Mouse (Mus musculus) forebrain, embryonic 11.5 days (tissue): ENCODE data around the gene Lmln. TPM values are rescaled to one million over a fixed set of nuclear protein-coding genes. Genes with fewer than 3 reads are reported as not detected.
"Not testable (repeated sequence)": the region's sequence is repeated elsewhere in the genome, so short reads cannot be mapped to it uniquely, and the experiment has no call there.

Experiments used
- ATAC-seq: fragments of 200-750 bp; cut with Nextera tagmentation; replicated peaks from 2 replicates; pipeline ENCODE4 v1.8.0; 2017; ENCODE audit warnings: moderate TSS enrichment; ENCODE audit not compliant: low FRiP score
- DNase-seq: peaks from one replicate; pipeline ENCODE4 v3.0.0-alpha.2; 2017; ENCODE audit warnings: low spot score
- H3K27ac ChIP-seq: fragments of 300-500 bp; sonication (generic); 2 replicates; pipeline ENCODE4 v1.5.1; 2014; ENCODE audit warnings: low read depth, low read length
- H3K27me3 ChIP-seq: fragments of 300-500 bp; sonication (generic); 2 replicates; pipeline ENCODE4 v1.6.1; 2014; ENCODE audit warnings: mild to moderate bottlenecking, low read length, mixed read lengths; ENCODE audit not compliant: control insufficient read depth, insufficient read depth
- H3K36me3 ChIP-seq: fragments of 300-500 bp; sonication (generic); 2 replicates; pipeline ENCODE4 v1.6.1; 2014; ENCODE audit warnings: mild to moderate bottlenecking, low read length, moderate library complexity, mixed read lengths; ENCODE audit not compliant: control insufficient read depth, insufficient read depth
- H3K4me1 ChIP-seq: fragments of 300-500 bp; sonication (generic); replicated peaks from 2 replicates; pipeline ENCODE4 v1.6.1; 2014; ENCODE audit warnings: low read length, mixed read lengths; ENCODE audit not compliant: control insufficient read depth, insufficient read depth
- H3K4me2 ChIP-seq: fragments of 300-500 bp; sonication (generic); 2 replicates; pipeline ENCODE4 v1.6.1; 2014; ENCODE audit warnings: low read depth, mild to moderate bottlenecking, low read length, moderate library complexity, mixed read lengths; ENCODE audit not compliant: severe bottlenecking
- H3K4me3 ChIP-seq: fragments of 300-500 bp; sonication (generic); 2 replicates; pipeline ENCODE4 v1.5.1; 2014; ENCODE audit warnings: low read depth, low read length
- H3K9ac ChIP-seq: fragments of 300-500 bp; sonication (generic); 2 replicates; pipeline ENCODE4 v1.6.1; 2014; ENCODE audit warnings: low read length
- H3K9me3 ChIP-seq: fragments of 300-500 bp; sonication (generic); 2 replicates; pipeline ENCODE4 v1.6.1; 2016; ENCODE audit warnings: low read length, mixed read lengths; ENCODE audit not compliant: control insufficient read depth
- WGBS: fragments of 180-500 bp; shearing (Covaris S2); extraction: QIAGEN DNeasy Blood & Tissue Kit; methylation state at CpG from one replicate; pipeline ENCODE4 v1.1.7; 2014; 5-methylcytosine and 5-hydroxymethylcytosine counted together
- polyA plus RNA-seq: library from polyadenylated mRNA; unstranded; fragments of >200 nt; fragmentation: Nextera tagmentation; extraction: Ambion mirVana; gene quantifications from 2 replicates; pipeline ENCODE4 v1.2.1, GENCODE M21; 2014

Gene Lmln
- polyA plus RNA-seq, 1 experiment from 2014 or later = 4.5 TPM

- no peak overlapping the region for H3K27ac ChIP-seq
- peaks cover 3% of the 10 kb centered on the region for H3K4me1 ChIP-seq
- H3K4me2 ChIP-seq = no peak overlapping the region
- H3K27me3 ChIP-seq = no peaks in the 10 kb centered on the region
- no peak overlapping the region for H3K4me3 ChIP-seq
- no peak for DNase-seq
- WGBS = 79% methylated on average over 5 of the region's 5 CpGs
- no peaks in the 10 kb centered on the region for H3K9me3 ChIP-seq
- no peak for ATAC-seq
- H3K36me3 ChIP-seq = no peaks in the 10 kb centered on the region; the same call in 1 of the 2 replicates
- H3K9ac ChIP-seq = no peak overlapping the region
These were observed 9.2 kb upstream of the Lmln start for GRCm38 (mm10) chr16:33053141-33053540.

- H3K27me3 ChIP-seq, H3K36me3 ChIP-seq, H3K9me3 ChIP-seq, H3K27ac ChIP-seq, DNase-seq, H3K4me1 ChIP-seq, H3K9ac ChIP-seq, H3K4me3 ChIP-seq, ATAC-seq, H3K4me2 ChIP-seq: not testable (repeated sequence)
- WGBS = 86% methylated on average over 2 of the region's 2 CpGs
These were observed 7.4 kb upstream of the Lmln start for GRCm38 (mm10) chr16:33054927-33055326.

GRCm38 (mm10) chr16:33055655-33056054 lies 6.7 kb upstream of the Lmln start:
- H3K36me3 ChIP-seq = peaks cover 8% of the 10 kb centered on the region; the same call in 1 of the 2 replicates
- 26% methylated on average over 10 of the region's 10 CpGs for WGBS

GRCm38 (mm10) chr16:33056095-33056785 lies 6.1 kb upstream of the Lmln start, which contains the start of the genes Iqcg and Rpl35a:
TSS of gene Iqcg (minus strand) at chr16:33056218.
TSS of gene Rpl35a (plus strand) at chr16:33056453.
- Histone ChIP-seq H3K27me3 (no peaks in the 10 kb centered on the region), H3K4me2 (peak within 1 kb of the TSS; percentile 77), H3K9me3 (no peaks in the 10 kb centered on the region), H3K36me3 (peaks cover 8% of the 10 kb centered on the region; the same call in 1 of the 2 replicates), H3K27ac (peak within 1 kb of the TSS; percentile 85), H3K4me1 (peaks cover 5% of the 10 kb centered on the region), H3K4me3 (peak within 1 kb of the TSS; percentile 98), H3K9ac (peak within 1 kb of the TSS; percentile 98)
- ATAC-seq (peak; percentile 92), DNase-seq (peak; percentile 94)
- WGBS = under 1% methylated on average over 47 of the region's 47 CpGs

More at GRCm38 (mm10) chr16:33055655-33056054, 6.7 kb upstream of the Lmln start:
- no peak overlapping the region for H3K27ac ChIP-seq
- no peaks in the 10 kb centered on the region for H3K27me3 ChIP-seq
- no peak; the same call in 1 of the 2 replicates for ATAC-seq
- H3K9me3 ChIP-seq = no peaks in the 10 kb centered on the region
- peaks cover 5% of the 10 kb centered on the region for H3K4me1 ChIP-seq
- peak overlapping the region; percentile 77 for H3K4me2 ChIP-seq
- H3K4me3 ChIP-seq = peak overlapping the region; percentile 98
- peak overlapping the region; percentile 45; the same call in 1 of the 2 replicates for H3K9ac ChIP-seq
- no peak for DNase-seq

GRCm38 (mm10) chr16:33056786-33057185 lies 5.5 kb upstream of the Lmln start:
- Histone ChIP-seq H3K27ac (peak overlapping the region; percentile 85), H3K36me3 (peaks cover 8% of the 10 kb centered on the region; the same call in 1 of the 2 replicates), H3K9ac (peak overlapping the region; percentile 98), H3K4me1 (peaks cover 6% of the 10 kb centered on the region), H3K4me2 (peak overlapping the region; percentile 77), H3K9me3 (no peaks in the 10 kb centered on the region), H3K4me3 (peak overlapping the region; percentile 98), H3K27me3 (no peaks in the 10 kb centered on the region)
- ATAC-seq (no peak), DNase-seq (no peak)
- WGBS = under 1% methylated on average over 24 of the region's 24 CpGs

GRCm38 (mm10) chr16:33058033-33058432 lies 4.3 kb upstream of the Lmln start:
- 90% methylated on average over 16 of the region's 16 CpGs for WGBS
- no peaks in the 10 kb centered on the region for H3K27me3 ChIP-seq
- no peaks in the 10 kb centered on the region for H3K9me3 ChIP-seq
- H3K4me1 ChIP-seq = peaks cover 7% of the 10 kb centered on the region
- no peak for DNase-seq
- no peak overlapping the region for H3K27ac ChIP-seq
- H3K4me2 ChIP-seq = peak overlapping the region; percentile 77
- H3K36me3 ChIP-seq = peaks cover 8% of the 10 kb centered on the region; the same call in 1 of the 2 replicates
- H3K4me3 ChIP-seq = peak overlapping the region; percentile 98; the same call in 1 of the 2 replicates
- peak overlapping the region; percentile 27 for H3K9ac ChIP-seq
- ATAC-seq = no peak

- H3K4me1 ChIP-seq, H3K4me3 ChIP-seq, H3K9ac ChIP-seq, H3K27ac ChIP-seq, H3K27me3 ChIP-seq, DNase-seq, H3K9me3 ChIP-seq, ATAC-seq, H3K36me3 ChIP-seq, H3K4me2 ChIP-seq: not testable (repeated sequence)
- WGBS = 89% methylated on average over 9 of the region's 9 CpGs
These were observed 3.7 kb upstream of the Lmln start for GRCm38 (mm10) chr16:33058656-33059055.

- Histone ChIP-seq H3K4me3 (no peak overlapping the region), H3K4me1 (peaks cover 12% of the 10 kb centered on the region), H3K27me3 (no peaks in the 10 kb centered on the region), H3K9ac (no peak overlapping the region), H3K27ac (no peak overlapping the region), H3K9me3 (no peaks in the 10 kb centered on the region), H3K36me3 (peaks cover 8% of the 10 kb centered on the region; the same call in 1 of the 2 replicates), H3K4me2 (no peak overlapping the region)
- no peak for DNase-seq
- 79% methylated on average over 1 of the region's 1 CpGs for WGBS
- ATAC-seq = no peak
These were observed 2.9 kb upstream of the Lmln start for GRCm38 (mm10) chr16:33059471-33059870.
